Mouse (Mus musculus) small intestine, adult 2 months (tissue): ENCODE results near the gene Actr1b.

Experiments used
- CTCF ChIP-seq: fragments of 200-500 bp; IDR thresholded peaks from 2 replicates; pipeline ENCODE4 v1.5.1; 2012; ENCODE audit warnings: low read depth, mild to moderate bottlenecking, control low read depth, inconsistent platforms, low read length, moderate library complexity, mixed read lengths; ENCODE audit not compliant: insufficient replicate concordance, insufficient read length; ENCODE audit errors: extremely low read depth
- POLR2A ChIP-seq: fragments of 200-500 bp; IDR thresholded peaks from 2 replicates; pipeline ENCODE4 v1.6.1; 2012; ENCODE audit warnings: low read depth, mild to moderate bottlenecking, control low read depth, inconsistent platforms, low read length, moderate library complexity

DNA sequence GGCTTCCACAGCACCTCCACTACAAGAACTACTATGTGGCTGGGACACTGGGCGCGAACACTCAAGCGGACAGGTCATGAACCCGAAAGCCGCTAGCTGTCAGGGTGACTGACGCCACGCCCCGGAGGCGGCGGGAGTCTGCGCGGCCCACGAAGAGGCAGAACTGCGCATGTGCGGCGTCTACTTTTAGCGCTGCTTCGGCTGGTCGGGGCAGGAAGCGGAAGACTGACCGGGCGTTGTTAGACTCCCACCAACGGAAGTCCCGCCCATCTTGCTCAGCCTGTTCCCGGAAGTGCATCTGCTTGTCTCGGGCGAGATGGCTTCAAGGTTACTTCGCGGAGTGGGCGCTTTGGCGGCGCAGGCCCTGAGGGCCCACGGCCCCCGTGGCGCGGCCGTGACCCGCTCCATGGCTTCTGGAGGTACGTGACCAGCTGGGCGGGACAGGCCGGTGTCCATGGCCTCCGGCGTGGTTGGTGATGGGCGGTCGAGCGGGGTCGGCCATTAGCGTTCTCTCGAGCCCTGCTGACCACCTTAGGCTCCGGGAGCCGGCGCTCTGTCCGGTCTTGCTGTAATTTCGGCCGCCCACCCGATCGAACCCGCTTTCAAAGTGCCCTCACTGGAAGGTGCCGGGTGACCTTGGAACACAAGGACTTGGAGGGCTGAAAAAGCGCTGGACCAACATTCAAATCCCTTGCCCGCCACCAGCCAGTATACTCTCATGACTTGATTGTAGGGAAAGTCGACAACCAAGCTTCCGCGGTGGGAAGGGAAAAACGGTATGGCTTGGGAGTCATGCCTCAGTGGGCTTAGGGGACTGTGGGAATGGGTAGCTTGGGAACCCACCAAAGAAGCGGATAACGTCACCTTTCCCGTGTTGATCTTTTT is 22.7 kb downstream of the Actr1b start, which contains the start of gene Cox5b:
- TF ChIP-seq CTCF (no peak), POLR2A (0 out of 2 replicates have a peak, but pooled peaks have one; percentile 35)
